Mouse (Mus musculus) ovary, postnatal 10 days (tissue): Measurements from ENCODE around the gene Ccdc62.

Experiments used
- DNase-seq: peaks from one replicate; pipeline ENCODE4 v3.0.0; 2022; ENCODE audit warnings: low spot score

Ccdc62 gene

DNA sequence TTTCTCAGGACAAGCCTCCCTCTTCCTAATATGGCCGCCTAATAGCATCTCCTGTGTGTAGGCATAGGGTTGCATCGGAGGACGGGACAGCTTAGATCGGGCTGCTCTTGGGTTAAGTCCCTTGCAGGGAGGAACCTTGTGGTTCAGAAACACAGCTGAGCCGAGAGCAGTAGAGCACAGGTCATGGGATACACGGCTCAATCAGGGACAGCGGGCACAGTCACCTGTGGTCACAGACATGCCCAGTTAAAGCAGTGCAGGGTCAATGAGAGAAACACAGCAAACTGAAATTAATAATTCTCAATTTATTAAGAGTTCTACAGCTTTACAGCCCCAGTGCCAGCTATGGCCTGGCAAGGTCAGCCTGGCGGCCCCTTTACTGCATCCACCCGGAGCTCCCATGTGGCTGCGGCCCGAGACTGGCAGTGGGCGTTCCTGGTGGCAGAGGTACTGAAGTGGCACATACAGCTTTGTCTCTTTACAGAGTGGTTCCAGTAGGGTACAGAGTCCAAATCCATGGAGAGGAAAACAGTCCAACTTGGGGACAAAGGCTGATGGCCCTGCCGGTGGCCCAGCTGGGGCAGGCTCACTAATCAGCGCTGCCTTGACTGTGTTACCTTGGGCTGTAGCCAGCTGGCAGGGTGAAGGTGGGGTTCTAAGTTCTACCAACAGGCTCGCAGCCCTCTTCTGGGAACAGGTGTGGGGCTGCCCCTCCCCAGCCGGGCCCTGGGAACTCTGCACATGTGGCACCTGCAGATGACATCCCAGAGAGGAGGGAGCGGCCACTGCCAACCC lies 74.1 kb downstream of the Ccdc62 start:
- DNase-seq: no peak

GRCm38 (mm10) chr5:124005151-124005500 lies 74.6 kb downstream of the Ccdc62 start:
- no peak for DNase-seq

DNA sequence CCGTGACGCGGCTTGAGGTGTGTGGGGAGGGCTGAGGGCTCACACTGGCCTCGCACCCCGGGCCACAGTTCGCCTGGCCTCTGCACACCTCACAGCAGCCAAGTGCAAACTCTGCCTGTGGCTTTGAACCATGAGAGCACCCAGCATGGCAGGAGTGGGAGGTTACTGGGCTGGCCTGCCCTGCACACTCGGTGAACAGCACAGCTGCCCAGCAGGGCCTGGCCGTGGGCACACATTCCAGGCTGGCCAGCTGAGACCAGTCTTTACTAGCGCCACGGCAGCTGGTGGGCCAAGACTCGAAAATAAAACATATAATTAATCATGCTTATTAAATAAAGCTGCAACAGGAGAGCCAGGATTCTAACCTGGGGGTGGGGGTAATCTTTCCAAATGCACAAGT lies 75.1 kb downstream of the Ccdc62 start:
- no peak for DNase-seq

- DNase-seq: no peak
These were observed 75.8 kb downstream of the Ccdc62 start for GRCm38 (mm10) chr5:124006082-124006873.

DNA sequence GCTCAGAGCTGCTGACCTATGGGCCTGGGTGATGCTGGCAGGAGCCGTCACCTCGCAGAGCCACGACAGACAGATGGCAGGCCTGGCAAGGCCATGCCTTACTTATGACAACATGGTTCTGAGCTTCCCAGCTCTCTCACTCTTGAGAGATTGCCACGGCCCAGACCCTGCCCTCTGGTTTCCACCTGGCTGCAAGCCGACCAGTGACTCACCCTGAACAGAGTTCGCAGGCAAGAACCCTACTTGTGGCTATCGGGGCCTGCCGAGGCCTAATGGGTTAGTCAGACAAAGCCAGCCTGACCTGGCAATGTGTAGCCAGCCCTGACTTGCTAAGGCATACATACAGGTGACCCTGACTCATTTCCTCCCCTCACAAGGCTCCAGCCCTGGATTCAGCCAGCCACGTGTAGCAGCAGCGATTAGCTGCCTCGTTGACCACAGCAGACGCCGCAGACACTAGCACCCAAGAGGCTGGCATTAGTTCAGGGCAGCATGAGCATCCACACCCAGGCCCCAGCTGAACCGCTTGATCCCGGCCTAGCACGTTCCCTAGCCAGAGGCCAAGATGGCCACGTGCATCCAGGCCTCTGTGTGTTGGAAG lies 76.5 kb downstream of the Ccdc62 start:
- DNase-seq: no peak

DNA sequence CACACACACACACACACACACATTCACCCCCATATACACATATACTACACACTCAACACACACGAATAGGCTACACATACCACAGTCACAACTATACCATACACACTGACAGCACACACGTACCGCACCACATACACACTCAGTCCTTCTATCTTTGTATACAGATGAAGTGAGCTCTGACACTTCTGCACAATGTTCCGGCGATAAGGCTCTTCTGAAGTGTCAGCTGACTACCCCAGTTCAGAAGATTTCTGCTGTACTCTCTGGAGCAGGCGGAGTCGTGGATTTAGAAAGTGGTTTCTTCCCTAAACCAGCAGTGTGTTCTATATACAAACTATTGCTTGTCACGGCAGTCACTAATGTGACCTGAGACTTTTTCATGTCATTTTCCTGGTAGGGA lies 79.6 kb downstream of the Ccdc62 start:
- no peak for DNase-seq

DNA sequence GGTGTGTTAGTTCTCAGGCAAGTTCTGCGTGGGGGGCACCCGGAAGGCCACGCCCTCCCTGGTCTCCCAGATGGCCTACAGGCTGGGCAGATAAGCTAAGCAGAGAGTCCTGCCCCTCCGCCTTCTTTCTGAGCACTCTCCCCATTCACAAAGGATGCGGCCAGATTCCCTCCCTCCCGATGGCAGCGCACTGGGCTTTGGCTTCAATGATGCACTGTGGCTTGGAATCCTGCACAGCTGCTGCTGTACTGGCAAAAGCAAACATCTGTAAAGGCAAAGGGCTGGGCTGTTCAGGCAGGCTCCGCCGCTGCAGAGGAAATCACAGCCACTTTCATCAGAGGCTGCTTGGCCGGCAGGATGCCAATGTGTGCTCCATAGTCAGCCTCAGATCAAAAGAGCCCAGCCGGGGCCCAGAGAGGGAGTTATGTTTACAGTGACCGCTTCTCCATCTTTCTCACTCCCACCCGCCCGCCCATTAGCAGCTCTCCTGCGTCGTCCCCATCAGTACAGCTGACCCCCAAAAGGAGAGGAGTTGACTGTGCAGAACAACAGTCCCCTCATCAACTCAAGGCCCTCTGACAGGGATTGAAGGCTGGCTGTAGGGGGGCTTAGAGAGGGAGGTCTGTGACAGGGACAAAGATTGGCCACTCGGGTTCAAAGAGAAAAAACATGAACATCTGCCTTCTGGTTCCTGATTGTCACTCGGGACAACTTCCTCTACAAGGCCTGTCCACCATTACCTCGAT lies 80.6 kb downstream of the Ccdc62 start:
- no peak for DNase-seq

GRCm38 (mm10) chr5:124011927-124012326 lies 81.4 kb downstream of the Ccdc62 start:
- no peak for DNase-seq

- DNase-seq: no peak
These were observed 82.4 kb downstream of the Ccdc62 start for GRCm38 (mm10) chr5:124012885-124013284.

DNA sequence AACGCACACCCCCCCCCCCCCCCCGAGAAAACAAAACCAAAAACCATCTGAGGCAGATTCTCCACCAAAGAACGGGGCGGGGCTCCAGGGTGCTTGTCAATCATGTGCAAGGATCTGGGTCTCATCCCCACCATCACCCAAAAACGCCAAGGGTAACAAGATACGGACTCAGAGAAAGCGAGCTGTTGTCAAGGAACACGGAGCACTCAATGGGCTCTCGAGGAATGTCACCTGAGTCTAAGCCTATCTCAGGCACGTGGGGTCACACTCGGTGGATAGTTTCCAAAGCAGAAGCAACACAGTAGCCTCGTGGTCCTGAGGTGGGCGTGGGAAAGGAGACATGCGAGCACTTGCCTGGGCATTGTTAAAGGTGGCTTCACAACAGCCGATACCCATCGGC lies 83.3 kb downstream of the Ccdc62 start:
- no peak for DNase-seq

DNA sequence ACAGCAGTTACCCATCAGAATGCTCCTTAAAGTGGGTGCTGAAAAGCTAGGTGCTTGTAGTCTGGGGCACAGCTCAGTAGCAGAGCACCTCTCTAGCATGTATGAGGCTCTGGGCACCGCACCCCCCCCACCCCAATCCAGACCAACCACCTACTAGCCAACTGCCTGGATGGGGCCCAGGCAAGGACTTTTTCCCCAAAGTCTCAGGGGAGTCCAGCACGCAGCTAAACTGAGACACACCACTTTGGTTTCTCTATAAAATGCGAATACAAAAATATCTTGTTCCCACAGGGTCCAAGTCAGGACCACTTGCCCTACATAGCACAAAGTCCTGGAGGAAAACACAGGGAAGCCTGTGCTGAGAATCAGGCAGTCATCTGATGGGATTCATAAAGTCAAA lies 83.7 kb downstream of the Ccdc62 start:
- DNase-seq: no peak

DNA sequence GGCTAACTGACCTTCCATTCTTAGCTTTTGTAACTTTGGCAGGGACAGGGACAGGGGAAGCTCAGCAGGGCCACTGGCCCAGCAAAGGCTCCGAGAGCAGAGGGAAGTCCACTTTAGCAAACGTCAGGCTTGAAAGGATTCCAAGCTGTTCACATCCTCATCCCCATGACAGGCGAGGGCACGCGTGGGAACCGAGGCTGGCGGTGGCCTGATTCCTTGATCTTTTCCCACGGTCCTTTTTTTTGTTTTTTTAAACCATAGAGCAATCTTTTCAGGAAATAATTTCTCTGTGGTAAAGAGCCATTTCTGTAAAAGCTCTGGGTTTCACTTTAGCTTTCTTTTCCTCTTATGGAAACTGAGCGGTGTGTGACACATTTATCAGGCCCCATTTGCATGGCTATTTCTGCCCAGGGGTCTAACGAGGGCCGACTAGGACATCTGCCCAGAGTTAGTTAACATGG lies 84.3 kb downstream of the Ccdc62 start:
- DNase-seq: no peak

DNA sequence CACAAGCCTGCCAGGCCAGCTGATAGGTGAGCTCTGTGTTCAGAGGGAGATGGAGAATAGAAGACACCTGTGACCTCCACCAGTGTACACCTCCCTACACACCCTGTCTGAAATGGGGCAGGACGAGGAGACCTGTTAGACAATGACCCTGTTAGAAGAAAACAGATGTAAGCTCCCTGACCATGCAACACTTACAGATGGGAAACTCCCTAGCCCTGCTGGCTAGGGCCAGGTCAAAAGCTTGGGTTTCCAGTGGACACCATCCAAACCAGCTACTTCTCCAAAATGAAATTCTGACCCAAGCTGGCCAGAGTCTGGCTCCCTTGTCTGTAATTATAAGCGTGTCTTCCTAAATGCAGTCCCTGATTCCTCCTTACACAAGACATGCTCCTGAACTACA lies 85.2 kb downstream of the Ccdc62 start:
- no peak for DNase-seq

DNA sequence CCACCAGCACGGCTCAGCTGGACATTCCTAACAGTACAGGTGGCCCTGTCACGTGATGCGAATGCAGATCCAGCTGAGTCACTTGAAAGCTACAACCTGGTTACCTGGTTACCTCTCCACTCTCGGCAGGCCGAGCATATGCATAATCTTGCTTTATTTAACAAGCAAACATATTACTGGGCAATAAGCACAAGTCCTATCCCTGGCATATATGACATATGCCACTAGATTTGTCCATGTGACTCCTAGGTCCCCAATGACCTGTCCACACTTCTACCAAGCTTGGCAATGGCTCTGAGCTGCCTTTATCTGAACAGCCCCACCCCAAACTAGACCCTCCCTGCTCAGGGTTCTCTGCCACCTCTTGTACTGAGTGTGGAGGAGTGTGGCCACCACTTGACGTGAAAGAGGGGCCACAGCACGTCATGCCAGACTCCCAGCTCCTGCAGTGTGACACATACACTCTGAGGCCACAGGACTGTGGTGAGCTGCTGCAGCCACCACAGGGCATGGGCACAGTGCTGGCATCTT lies 85.9 kb downstream of the Ccdc62 start:
- no peak for DNase-seq

- DNase-seq: no peak
These were observed 87.5 kb downstream of the Ccdc62 start for GRCm38 (mm10) chr5:124017941-124018340.

- no peak for DNase-seq
These were observed 88.2 kb downstream of the Ccdc62 start for GRCm38 (mm10) chr5:124018651-124019050.
